Mouse (Mus musculus) ES-E14 (cell line): ENCODE measurements around the gene Glt28d2.
"Not testable (repeated sequence)": the region's sequence is repeated elsewhere in the genome, so short reads cannot be mapped to it uniquely, and the experiment has no call there.

Experiments
- CHD2 ChIP-seq: IDR thresholded peaks from 2 replicates; pipeline ENCODE4 v1.6.1; 2014; ENCODE audit warnings: mild to moderate bottlenecking, low read depth, low read length, inconsistent platforms
- HCFC1 ChIP-seq: IDR thresholded peaks from 2 replicates; pipeline ENCODE4 v1.6.1; 2012; ENCODE audit warnings: low read length, inconsistent platforms, borderline replicate concordance; ENCODE audit not compliant: insufficient read depth
- ZNF384 ChIP-seq: IDR thresholded peaks from 2 replicates; pipeline ENCODE4 v1.6.1; 2012; ENCODE audit warnings: low read depth, low read length, inconsistent platforms

- not testable (repeated sequence) for TF ChIP-seq CHD2, HCFC1, ZNF384
Observed at GRCm38 (mm10) chr3:85920671-85921070, 33.4 kb upstream of the Glt28d2 start.
